Mouse (Mus musculus): ENCODE results near the gene Gpc1. TPM values are rescaled to one million over a fixed set of nuclear protein-coding genes. Genes with fewer than 3 reads are reported as not detected.

Gpc1 gene
- total and polyA plus RNA-seq, 2 experiments from 2014 or later = 52.8 to 173 TPM

DNA sequence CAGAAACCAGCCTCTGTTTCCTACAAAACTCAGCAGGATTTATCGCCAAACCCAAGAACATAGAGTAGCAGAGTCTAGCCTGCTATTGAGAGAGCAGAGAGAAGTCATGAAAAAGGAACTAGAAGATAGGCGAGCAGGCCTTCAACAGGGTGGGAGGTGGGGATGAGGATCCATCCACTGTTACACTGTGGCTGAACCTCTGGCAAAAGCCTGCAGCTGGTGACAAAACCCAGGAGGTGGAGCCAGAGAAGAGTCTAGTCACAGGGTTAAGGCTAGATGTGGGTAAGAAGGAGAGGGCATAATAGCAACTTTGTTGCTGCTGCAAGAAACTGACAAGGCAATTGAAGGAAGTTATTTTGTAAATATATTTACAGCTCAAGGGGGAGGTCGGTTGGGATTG is 10.0 kb downstream of the Gpc1 start:
- Histone ChIP-seq H3K4me2 (ENCODE audit: low read depth) (no peak overlapping the region), H3K27me3 (ENCODE audit: insufficient read depth, low read length) (no peaks in the 10 kb centered on the region), H3K4me3 (ENCODE audit: low read depth, low read length) (no peak overlapping the region), H3K9ac (no peak overlapping the region), H3K4me1 (ENCODE audit: insufficient read depth) (0 out of 2 replicates have a peak, but pooled peaks cover 4% of the 10 kb centered on the region), H3K27ac (ENCODE audit: low read depth, low read length) (no peak overlapping the region), H3K9me3 (ENCODE audit: low read length) (no peaks in the 10 kb centered on the region), H3K36me3 (ENCODE audit: insufficient read depth) (no peaks in the 10 kb centered on the region)
- 55% methylated on average over 3 of the region's 3 CpGs for WGBS
- TF ChIP-seq CTCF (IDR thresholded peaks at IDR 0.05; ENCODE audit: low read depth) = no peak
- ATAC-seq (no peak), DNase-seq (no peak)

DNA sequence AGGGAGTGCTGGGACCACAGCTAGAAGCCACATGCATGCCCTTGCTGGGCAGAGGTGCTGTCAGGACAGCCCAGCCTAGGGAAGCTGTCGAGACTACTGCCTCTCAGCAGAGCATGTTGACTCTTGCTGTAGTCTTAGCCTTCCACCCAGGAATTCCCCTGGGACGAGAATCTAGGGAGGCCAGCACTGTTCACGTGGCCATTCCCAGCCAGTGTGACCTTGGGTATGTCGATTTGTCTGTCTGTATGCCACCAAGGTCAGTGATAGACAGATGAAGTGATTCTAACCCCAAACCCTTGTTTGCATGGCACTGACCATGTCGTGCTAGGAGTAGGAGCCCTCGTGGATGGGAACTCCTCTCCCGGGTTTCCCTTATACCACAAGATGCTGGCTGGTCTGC is 14.4 kb downstream of the Gpc1 start:
- Histone ChIP-seq H3K4me3 (ENCODE audit: low read depth, low read length) (no peak overlapping the region), H3K4me2 (ENCODE audit: low read depth) (no peak overlapping the region), H3K27me3 (ENCODE audit: insufficient read depth, low read length) (no peaks in the 10 kb centered on the region), H3K9ac (no peak overlapping the region), H3K27ac (ENCODE audit: low read depth, low read length) (no peak overlapping the region), H3K4me1 (ENCODE audit: insufficient read depth) (0 out of 2 replicates have a peak, but pooled peaks cover 4% of the 10 kb centered on the region), H3K36me3 (ENCODE audit: insufficient read depth) (peaks cover 1% of the 10 kb centered on the region; the same call in 1 of the 2 replicates), H3K9me3 (ENCODE audit: low read length) (no peaks in the 10 kb centered on the region)
- ATAC-seq (no peak), DNase-seq (no peak)
- TF ChIP-seq CTCF (IDR thresholded peaks at IDR 0.05; ENCODE audit: low read depth) = no peak
- 77% methylated on average over 7 of the region's 7 CpGs for WGBS

DNA sequence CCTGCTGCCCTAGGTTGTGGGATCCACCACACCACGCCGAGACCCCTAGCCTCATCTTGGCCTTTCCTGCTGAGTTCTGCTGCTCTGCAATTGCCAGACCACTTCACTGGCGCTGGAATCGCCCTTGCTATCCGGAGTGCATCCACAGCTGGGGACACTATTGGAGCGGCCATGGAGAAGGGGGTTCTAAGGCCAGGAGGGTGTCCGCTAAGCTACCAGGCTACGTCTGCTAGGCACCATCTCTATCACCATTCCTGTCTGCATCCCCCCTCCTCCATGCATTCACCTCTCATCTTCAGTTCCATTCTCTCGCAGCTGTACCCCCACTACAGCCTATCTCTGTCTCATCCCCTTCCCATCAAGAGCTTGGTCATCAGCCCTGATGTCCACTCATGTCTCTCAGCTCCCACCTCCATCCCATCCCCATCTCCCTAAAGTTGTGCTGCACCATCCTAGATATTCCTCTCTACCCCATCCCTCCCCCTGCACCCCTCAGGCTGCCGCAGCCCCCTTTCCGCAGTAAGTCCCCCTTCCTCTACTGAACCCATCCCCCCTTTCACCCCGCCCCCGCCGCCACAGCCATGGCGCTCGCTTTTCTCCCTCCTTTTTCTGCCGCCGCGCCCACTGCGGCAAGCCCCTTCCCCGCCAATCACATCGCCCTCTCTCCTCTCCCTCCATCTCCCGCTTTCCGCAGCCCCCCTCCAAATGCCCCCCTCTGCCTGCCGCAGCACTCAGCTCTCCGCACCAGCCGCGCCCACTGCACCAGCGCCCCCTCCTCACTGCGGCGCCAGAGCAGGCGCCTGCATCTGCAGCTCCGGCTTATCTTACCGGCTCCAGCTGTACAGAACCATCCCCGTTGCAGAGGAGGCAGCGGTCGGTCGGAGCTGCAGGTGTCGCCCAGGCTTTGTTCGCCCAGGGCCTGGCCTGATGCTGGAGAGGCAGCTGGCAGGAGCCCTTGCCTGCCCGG is 16.7 kb downstream of the Gpc1 start:
- Histone ChIP-seq H3K36me3 (ENCODE audit: insufficient read depth) (peaks cover 7% of the 10 kb centered on the region), H3K4me2 (ENCODE audit: low read depth) (peak overlapping the region; percentile 83), H3K27me3 (ENCODE audit: insufficient read depth, low read length) (no peaks in the 10 kb centered on the region), H3K4me1 (ENCODE audit: insufficient read depth) (0 out of 2 replicates have a peak, but pooled peaks cover 8% of the 10 kb centered on the region), H3K4me3 (ENCODE audit: low read depth, low read length) (peak overlapping the region; percentile 68), H3K9ac (peak overlapping the region; percentile 89), H3K27ac (ENCODE audit: low read depth, low read length) (peak overlapping the region; percentile 93), H3K9me3 (ENCODE audit: low read length) (no peaks in the 10 kb centered on the region)
- WGBS = 7% methylated on average over 41 of the region's 41 CpGs
- peak; percentile 53 for TF ChIP-seq CTCF (IDR thresholded peaks at IDR 0.05; ENCODE audit: low read depth)
- peak; percentile 90 for DNase-seq
- peak; percentile 93 for ATAC-seq

DNA sequence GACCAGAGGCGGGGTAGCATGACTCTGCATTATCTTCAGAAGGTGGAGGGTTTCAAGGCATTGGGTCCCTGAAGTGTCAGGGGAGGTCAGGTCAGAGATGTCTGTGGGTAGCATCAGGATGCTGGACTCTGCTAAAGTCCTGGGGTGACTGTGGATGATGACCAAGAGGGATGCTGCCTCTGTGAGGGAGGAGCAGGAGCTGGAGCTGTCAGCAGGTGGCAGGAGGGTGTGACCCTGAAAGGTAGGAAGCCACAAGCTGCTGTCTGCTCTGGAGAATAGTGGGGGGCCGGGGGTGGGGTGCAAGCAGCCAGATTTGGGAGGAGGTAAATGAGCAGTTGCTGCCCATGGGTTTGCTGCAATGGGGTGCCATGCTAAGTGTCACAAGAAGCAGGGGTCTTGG is 18.0 kb downstream of the Gpc1 start:
- H3K36me3 ChIP-seq (ENCODE audit: insufficient read depth) = peaks cover 20% of the 10 kb centered on the region
- 0 out of 2 replicates have a peak, but pooled peaks cover 8% of the 10 kb centered on the region for H3K4me1 ChIP-seq (ENCODE audit: insufficient read depth)
- DNase-seq (peak; percentile 67), ATAC-seq (no peak)
- H3K4me3 ChIP-seq (ENCODE audit: low read depth, low read length) = peak overlapping the region; percentile 68
- peak overlapping the region; percentile 93 for H3K27ac ChIP-seq (ENCODE audit: low read depth, low read length)
- peak; percentile 48 for TF ChIP-seq CTCF (IDR thresholded peaks at IDR 0.05; ENCODE audit: low read depth)
- WGBS = 61% methylated on average over 2 of the region's 2 CpGs
- H3K9ac ChIP-seq = peak overlapping the region; percentile 89
- H3K4me2 ChIP-seq (ENCODE audit: low read depth) = peak overlapping the region; percentile 83
- no peaks in the 10 kb centered on the region for H3K27me3 ChIP-seq (ENCODE audit: insufficient read depth, low read length)
- H3K9me3 ChIP-seq (ENCODE audit: low read length) = no peaks in the 10 kb centered on the region

DNA sequence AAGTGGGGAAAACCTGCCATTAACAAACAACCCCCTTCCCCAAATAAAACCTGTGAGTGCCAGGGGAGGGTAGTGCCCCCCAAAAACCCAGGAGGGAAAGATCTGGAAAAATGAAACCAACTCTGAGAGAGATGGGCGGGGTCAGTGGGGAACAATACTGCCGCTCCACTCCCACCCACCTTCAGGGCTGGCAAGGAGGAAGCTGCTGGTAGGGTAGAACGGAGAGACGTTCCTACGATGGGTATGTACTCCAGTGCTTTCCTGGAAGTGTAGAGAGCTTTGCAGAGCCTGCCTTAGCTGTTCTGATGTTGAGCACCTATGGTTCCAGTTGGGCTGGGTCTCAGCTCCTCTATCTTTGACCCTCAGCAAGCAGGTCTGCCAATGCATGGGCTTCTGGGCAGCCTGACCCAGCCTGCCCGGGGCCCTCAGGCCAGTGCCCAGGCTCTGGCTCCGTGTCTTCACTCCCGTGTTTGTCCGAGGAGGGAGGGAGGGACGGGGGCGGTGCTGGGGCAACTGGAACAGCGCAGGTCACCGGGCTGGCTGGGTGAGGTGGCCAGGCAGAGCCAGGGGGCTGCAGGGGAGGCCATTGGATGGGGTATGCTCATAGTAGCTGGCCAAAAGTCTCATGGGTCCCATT is 18.6 kb downstream of the Gpc1 start:
- no peak for TF ChIP-seq CTCF (IDR thresholded peaks at IDR 0.05; ENCODE audit: low read depth)
- ATAC-seq (peak; percentile 17; the same call in 1 of the 2 replicates), DNase-seq (peak; percentile 46)
- H3K27ac ChIP-seq (ENCODE audit: low read depth, low read length) = peak overlapping the region; percentile 93
- 0 out of 2 replicates have a peak, but pooled peaks cover 8% of the 10 kb centered on the region for H3K4me1 ChIP-seq (ENCODE audit: insufficient read depth)
- H3K9ac ChIP-seq = peak overlapping the region; percentile 89
- no peaks in the 10 kb centered on the region for H3K9me3 ChIP-seq (ENCODE audit: low read length)
- H3K27me3 ChIP-seq (ENCODE audit: insufficient read depth, low read length) = no peaks in the 10 kb centered on the region
- WGBS = 48% methylated on average over 13 of the region's 13 CpGs
- peak overlapping the region; percentile 68 for H3K4me3 ChIP-seq (ENCODE audit: low read depth, low read length)
- H3K4me2 ChIP-seq (ENCODE audit: low read depth) = peak overlapping the region; percentile 83
- H3K36me3 ChIP-seq (ENCODE audit: insufficient read depth) = peaks cover 25% of the 10 kb centered on the region

DNA sequence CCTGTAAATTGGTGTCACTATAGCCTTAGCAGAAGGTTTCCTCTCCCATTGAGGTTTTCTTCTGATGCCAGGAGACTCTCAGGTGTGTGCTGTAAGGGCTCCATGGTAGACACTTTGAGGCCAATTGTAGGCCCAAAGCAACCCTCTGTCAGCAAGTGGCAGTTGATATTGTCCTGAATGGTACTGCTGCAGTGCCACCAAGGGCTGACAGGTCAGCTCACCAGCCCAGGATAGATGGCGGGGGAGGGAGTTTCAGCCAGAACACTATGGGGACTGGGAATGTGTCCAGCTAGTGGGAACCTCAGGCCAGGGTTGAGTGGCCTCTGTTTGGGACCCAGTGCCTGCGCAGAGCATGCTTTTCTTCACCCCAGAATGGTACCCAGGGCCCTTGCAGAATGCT is 21.0 kb downstream of the Gpc1 start:
- DNase-seq (no peak), ATAC-seq (no peak)
- H3K27ac ChIP-seq (ENCODE audit: low read depth, low read length) = no peak overlapping the region
- H3K4me1 ChIP-seq (ENCODE audit: insufficient read depth) = 0 out of 2 replicates have a peak, but pooled peaks cover 8% of the 10 kb centered on the region
- no peak for TF ChIP-seq CTCF (IDR thresholded peaks at IDR 0.05; ENCODE audit: low read depth)
- 83% methylated on average over 2 of the region's 2 CpGs for WGBS
- no peaks in the 10 kb centered on the region for H3K9me3 ChIP-seq (ENCODE audit: low read length)
- no peak overlapping the region for H3K4me2 ChIP-seq (ENCODE audit: low read depth)
- no peak overlapping the region for H3K4me3 ChIP-seq (ENCODE audit: low read depth, low read length)
- H3K36me3 ChIP-seq (ENCODE audit: insufficient read depth) = peaks cover 49% of the 10 kb centered on the region
- no peak overlapping the region for H3K9ac ChIP-seq
- no peaks in the 10 kb centered on the region for H3K27me3 ChIP-seq (ENCODE audit: insufficient read depth, low read length)

All from forebrain, postnatal 0 days (tissue).